ENCODE assay signal across 8 mouse cellular contexts in the genomic region with DNA sequence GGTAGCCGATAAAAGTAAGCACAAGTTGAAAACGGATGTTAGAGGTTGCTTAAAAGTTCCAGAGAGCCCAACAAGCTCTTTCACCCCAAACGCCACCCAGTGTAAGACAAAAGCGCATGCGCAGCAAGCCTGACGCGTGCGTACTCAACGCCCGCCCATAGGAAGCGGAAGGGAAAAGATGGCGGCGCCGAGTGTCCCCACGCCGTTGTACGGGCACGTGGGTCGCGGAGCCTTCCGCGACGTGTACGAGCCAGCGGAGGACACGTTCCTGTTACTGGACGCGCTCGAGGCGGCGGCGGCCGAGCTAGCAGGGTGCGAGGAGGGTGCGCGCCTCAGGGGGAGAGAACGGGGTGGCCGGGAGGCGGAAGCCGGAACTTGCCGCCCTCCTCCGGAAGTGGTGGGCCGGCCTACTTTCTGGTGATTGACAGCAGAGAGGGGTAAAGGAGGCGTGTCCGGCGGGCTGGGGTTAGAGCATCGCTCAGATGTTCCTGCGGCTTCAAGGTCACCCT. TPM values are rescaled to one million over a fixed set of nuclear protein-coding genes. Genes with fewer than 3 reads are reported as not detected.
DNase-seq lines count a peak whose midpoint lies in the region; ATAC-seq and TF ChIP-seq lines count a peak whose summit lies in the region.

N6amt1 (plus strand) TSS at position 111 of the 509 bp plus-strand sequence.

- DNase-seq in c-Kit-positive CD71-positive TER-119-positive erythroid progenitor cells, embryonic 14.5 days (ENCODE audit: low spot score), result peak; percentile 91
- DNase-seq in heart, postnatal 10 days, result peak; percentile 96 to 97
- DNase-seq in large intestine, adult 2 months (ENCODE audit: low read depth, low spot score), result peak; percentile 71
- DNase-seq in liver, postnatal 0 days, result peak; percentile 92
- DNase-seq in testis, postnatal 10 days (ENCODE audit: low spot score), result peak; percentile 93

- peak within 1 kb of the TSS; percentile 59 for H3K4me2 ChIP-seq in forebrain, embryonic 13.5 days
- H3K4me2 ChIP-seq in liver, postnatal 0 days (ENCODE audit: low read depth, low read length), result peak within 1 kb of the TSS; percentile 66
- H3K4me2 ChIP-seq in neural tube, embryonic 14.5 days (ENCODE audit: low read depth, low read length), result peak within 1 kb of the TSS; percentile 47

- ATAC-seq in forebrain, embryonic 13.5 days, result peak; percentile 99
- peak; percentile 99 for ATAC-seq in liver, postnatal 0 days
- peak; percentile 99 for ATAC-seq in neural tube, embryonic 14.5 days (ENCODE audit: low read depth)

- peak; percentile 26; the same call in 1 of the 2 replicates for TF ChIP-seq EP300 in liver, postnatal 0 days (IDR thresholded peaks at IDR 0.05; ENCODE audit: low read depth)

- H3K9ac ChIP-seq in forebrain, embryonic 13.5 days, result peak within 1 kb of the TSS; percentile 77
- peak within 1 kb of the TSS; percentile 80 for H3K9ac ChIP-seq in liver, postnatal 0 days (replicated peaks)
- peak within 1 kb of the TSS; percentile 69 for H3K9ac ChIP-seq in neural tube, embryonic 14.5 days (replicated peaks; ENCODE audit: low read depth, low read length)

- intact Hi-C loops in heart, postnatal 10 days (cut with DNase I), result loop anchor here (5.0 kb wide), 3 partner anchors 47 to 1547 kb away; no protein-coding TSS in a partner anchor

- peaks cover 28% of the 10 kb centered on the region for H3K36me3 ChIP-seq in E14TG2a.4 (ENCODE audit: insufficient read depth, low read length)
- peaks cover 19% of the 10 kb centered on the region for H3K36me3 ChIP-seq in forebrain, embryonic 13.5 days (ENCODE audit: poor library complexity, severe bottlenecking)
- peaks cover 20% of the 10 kb centered on the region for H3K36me3 ChIP-seq in liver, postnatal 0 days (replicated peaks; ENCODE audit: insufficient read depth, low read length)
- peaks cover 6% of the 10 kb centered on the region; the same call in 1 of the 2 replicates for H3K36me3 ChIP-seq in neural tube, embryonic 14.5 days (ENCODE audit: control insufficient read depth, insufficient read depth, low read length)

- H3K9me3 ChIP-seq in E14TG2a.4 (ENCODE audit: low read length), result no peaks in the 10 kb centered on the region
- no peaks in the 10 kb centered on the region for H3K9me3 ChIP-seq in forebrain, embryonic 13.5 days (replicated peaks)
- H3K9me3 ChIP-seq in liver, postnatal 0 days (ENCODE audit: low read length), result no peaks in the 10 kb centered on the region
- no peaks in the 10 kb centered on the region for H3K9me3 ChIP-seq in neural tube, embryonic 14.5 days (ENCODE audit: control insufficient read depth, low read length)

- peak within 1 kb of the TSS; percentile 87 for H3K4me3 ChIP-seq in E14TG2a.4 (replicated peaks; ENCODE audit: low read length)
- peak within 1 kb of the TSS; percentile 75 for H3K4me3 ChIP-seq in forebrain, embryonic 13.5 days
- peak within 1 kb of the TSS; percentile 84 for H3K4me3 ChIP-seq in liver, postnatal 0 days (ENCODE audit: low read depth, low read length)
- peak within 1 kb of the TSS; percentile 69 for H3K4me3 ChIP-seq in neural tube, embryonic 14.5 days (ENCODE audit: low read depth, low read length)

- H3K27me3 ChIP-seq in E14TG2a.4 (ENCODE audit: insufficient read depth, low read length), result no peaks in the 10 kb centered on the region
- 0 out of 2 replicates have a peak, but pooled peaks cover 13% of the 10 kb centered on the region for H3K27me3 ChIP-seq in forebrain, embryonic 13.5 days
- no peaks in the 10 kb centered on the region for H3K27me3 ChIP-seq in liver, postnatal 0 days (ENCODE audit: insufficient read depth, low read length)
- no peaks in the 10 kb centered on the region for H3K27me3 ChIP-seq in neural tube, embryonic 14.5 days (ENCODE audit: control insufficient read depth, insufficient read depth, low read length)

- TF ChIP-seq CTCF in E14TG2a.4 (conservative IDR thresholded peaks at IDR 0.05; ENCODE audit: low read length), result no peak
- TF ChIP-seq CTCF in liver, postnatal 0 days (IDR thresholded peaks at IDR 0.05; ENCODE audit: low read depth), result 0 out of 2 replicates have a peak, but pooled peaks have one; percentile 17

- peaks cover 20% of the 10 kb centered on the region for H3K4me1 ChIP-seq in E14TG2a.4 (replicated peaks; ENCODE audit: low read depth, low read length)
- no peaks in the 10 kb centered on the region for H3K4me1 ChIP-seq in forebrain, embryonic 13.5 days
- H3K4me1 ChIP-seq in liver, postnatal 0 days (ENCODE audit: insufficient read depth), result no peaks in the 10 kb centered on the region
- no peaks in the 10 kb centered on the region for H3K4me1 ChIP-seq in neural tube, embryonic 14.5 days (ENCODE audit: control insufficient read depth, insufficient read depth, low read length)

- under 1% methylated on average over 47 of the region's 48 CpGs for WGBS in forebrain, embryonic 13.5 days
- WGBS in large intestine, adult 2 months, result under 1% methylated on average over 48 of the region's 48 CpGs
- WGBS in liver, postnatal 0 days (ENCODE audit: insufficient replicate concordance), result under 1% methylated on average over 46 of the region's 48 CpGs
- WGBS in neural tube, embryonic 14.5 days, result under 1% methylated on average over 48 of the region's 48 CpGs

- H3K27ac ChIP-seq in forebrain, embryonic 13.5 days, result peak within 1 kb of the TSS; percentile 90
- H3K27ac ChIP-seq in liver, postnatal 0 days (ENCODE audit: low read depth), result peak within 1 kb of the TSS; percentile 95
- H3K27ac ChIP-seq in neural tube, embryonic 14.5 days (ENCODE audit: low read depth, low read length), result peak within 1 kb of the TSS; percentile 93

RNA-seq across cellular contexts. Expression of gene N6amt1, which starts in this region (rescaled TPM):
- 17.5 and 18.5 TPM in 2 replicates for polyA plus RNA-seq in forebrain, embryonic 13.5 days (2015; fragmentation: Nextera tagmentation; extraction: Ambion mirVana)
- total RNA-seq in heart, postnatal 10 days (2021), result 10 to 100 TPM; 25.4 to 27.2 TPM
- 3.6 and 5.1 TPM in 2 replicates for polyA plus RNA-seq in large intestine, adult 2 months (2012; rRNA removed)
- 9.4 and 10.6 TPM in 2 replicates for polyA plus RNA-seq in liver, postnatal 0 days (2015; fragmentation: Nextera tagmentation; extraction: Ambion mirVana)
- 25.9 and 26.4 TPM in 2 replicates for polyA plus RNA-seq in neural tube, embryonic 14.5 days (2014; fragmentation: Nextera tagmentation; extraction: Ambion mirVana)

Comparison
In these comparisons a context has a peak if more than half of its experiments do, and no peak if none do; other contexts are left out.
1. Peak in every context shown above with its lines: DNase-seq, ATAC-seq, H3K4me3 ChIP-seq and H3K27ac ChIP-seq.